Mouse (Mus musculus): ENCODE data around the gene Spice1.

- no peak for TF ChIP-seq CTCF (IDR thresholded peaks at IDR 0.05; ENCODE audit: insufficient read depth, low read length)
- TF ChIP-seq POLR2A (IDR thresholded peaks at IDR 0.05; ENCODE audit: borderline replicate concordance, extremely low read depth, low read depth, low read length) = no peak
Observed at GRCm38 (mm10) chr16:44328644-44329043, 18.3 kb upstream of the Spice1 start.

Data from lung, adult 2 months (tissue).